Mouse (Mus musculus): Measurements from ENCODE around the gene Ubac1. TPM values are rescaled to one million over a fixed set of nuclear protein-coding genes. Genes with fewer than 3 reads are reported as not detected.

The Ubac1 gene
- total and polyA plus RNA-seq, 2 experiments, result 23.9 to 25.4 TPM

GRCm38 (mm10) chr2:26002001-26002400 lies 19.5 kb downstream of the Ubac1 start:
- no peaks in the 10 kb centered on the region for H3K4me1 ChIP-seq (ENCODE audit: control insufficient read depth, insufficient read depth, low read length)
- TF ChIP-seq CTCF (IDR thresholded peaks at IDR 0.05; ENCODE audit: low read depth, low read length), result no peak
- TF ChIP-seq POLR2A (IDR thresholded peaks at IDR 0.05; ENCODE audit: extremely low read depth, insufficient read depth, low read length), result no peak
- no peak overlapping the region for H3K4me3 ChIP-seq (ENCODE audit: insufficient read depth, low read depth, low read length)
- H3K9ac ChIP-seq (ENCODE audit: low read depth, low read length), result no peak overlapping the region
- peaks cover 49% of the 10 kb centered on the region for H3K36me3 ChIP-seq (ENCODE audit: control insufficient read depth, insufficient read depth, low read length)
- WGBS, result 93% methylated on average over 2 of the region's 2 CpGs
- no peak for DNase-seq (ENCODE audit: extremely low read depth, low read depth, low spot score)
- no peak overlapping the region for H3K27ac ChIP-seq (replicated peaks; ENCODE audit: insufficient read depth, low read depth, low read length)
- no peaks in the 10 kb centered on the region for H3K79me2 ChIP-seq (ENCODE audit: control insufficient read depth, insufficient read depth, low read length)
- H3K27me3 ChIP-seq (ENCODE audit: control insufficient read depth, insufficient read depth, low read length), result no peaks in the 10 kb centered on the region

GRCm38 (mm10) chr2:26001136-26001535 lies 20.4 kb downstream of the Ubac1 start:
- Histone ChIP-seq H3K9ac (ENCODE audit: low read depth, low read length) (no peak overlapping the region), H3K79me2 (ENCODE audit: control insufficient read depth, insufficient read depth, low read length) (no peaks in the 10 kb centered on the region), H3K27me3 (ENCODE audit: control insufficient read depth, insufficient read depth, low read length) (no peaks in the 10 kb centered on the region), H3K4me3 (ENCODE audit: insufficient read depth, low read depth, low read length) (no peak overlapping the region), H3K4me1 (ENCODE audit: control insufficient read depth, insufficient read depth, low read length) (no peaks in the 10 kb centered on the region), H3K27ac (replicated peaks; ENCODE audit: insufficient read depth, low read depth, low read length) (no peak overlapping the region), H3K36me3 (ENCODE audit: control insufficient read depth, insufficient read depth, low read length) (peaks cover 46% of the 10 kb centered on the region)
- TF ChIP-seq POLR2A (IDR thresholded peaks at IDR 0.05; ENCODE audit: extremely low read depth, insufficient read depth, low read length) (no peak), CTCF (IDR thresholded peaks at IDR 0.05; ENCODE audit: low read depth, low read length) (no peak)
- DNase-seq (ENCODE audit: extremely low read depth, low read depth, low spot score), result no peak
- WGBS, result 89% methylated on average over 5 of the region's 5 CpGs

GRCm38 (mm10) chr2:25997716-25998115 lies 23.8 kb downstream of the Ubac1 start:
- H3K79me2 ChIP-seq (ENCODE audit: control insufficient read depth, insufficient read depth, low read length), result no peaks in the 10 kb centered on the region
- DNase-seq (ENCODE audit: extremely low read depth, low read depth, low spot score), result no peak
- no peaks in the 10 kb centered on the region for H3K27me3 ChIP-seq (ENCODE audit: control insufficient read depth, insufficient read depth, low read length)
- H3K9ac ChIP-seq (ENCODE audit: low read depth, low read length), result no peak overlapping the region
- 93% methylated on average over 3 of the region's 3 CpGs for WGBS
- H3K36me3 ChIP-seq (ENCODE audit: control insufficient read depth, insufficient read depth, low read length), result peaks cover 28% of the 10 kb centered on the region
- TF ChIP-seq POLR2A (IDR thresholded peaks at IDR 0.05; ENCODE audit: extremely low read depth, insufficient read depth, low read length) (no peak), CTCF (IDR thresholded peaks at IDR 0.05; ENCODE audit: low read depth, low read length) (no peak)
- no peak overlapping the region for H3K4me3 ChIP-seq (ENCODE audit: insufficient read depth, low read depth, low read length)
- H3K4me1 ChIP-seq (ENCODE audit: control insufficient read depth, insufficient read depth, low read length), result no peaks in the 10 kb centered on the region
- H3K27ac ChIP-seq (replicated peaks; ENCODE audit: insufficient read depth, low read depth, low read length), result no peak overlapping the region

GRCm38 (mm10) chr2:25994791-25995190 lies 26.8 kb downstream of the Ubac1 start:
- H3K4me1 ChIP-seq (ENCODE audit: control insufficient read depth, insufficient read depth, low read length), result no peaks in the 10 kb centered on the region
- H3K9ac ChIP-seq (ENCODE audit: low read depth, low read length), result no peak overlapping the region
- H3K27ac ChIP-seq (replicated peaks; ENCODE audit: insufficient read depth, low read depth, low read length), result no peak overlapping the region
- H3K4me3 ChIP-seq (ENCODE audit: insufficient read depth, low read depth, low read length), result no peak overlapping the region
- peaks cover 19% of the 10 kb centered on the region for H3K36me3 ChIP-seq (ENCODE audit: control insufficient read depth, insufficient read depth, low read length)
- 88% methylated on average over 3 of the region's 3 CpGs for WGBS
- no peaks in the 10 kb centered on the region for H3K79me2 ChIP-seq (ENCODE audit: control insufficient read depth, insufficient read depth, low read length)
- TF ChIP-seq POLR2A (IDR thresholded peaks at IDR 0.05; ENCODE audit: extremely low read depth, insufficient read depth, low read length), result no peak
- no peak for TF ChIP-seq CTCF (IDR thresholded peaks at IDR 0.05; ENCODE audit: low read depth, low read length)
- DNase-seq (ENCODE audit: extremely low read depth, low read depth, low spot score), result no peak
- no peaks in the 10 kb centered on the region for H3K27me3 ChIP-seq (ENCODE audit: control insufficient read depth, insufficient read depth, low read length)

GRCm38 (mm10) chr2:25992285-25992684 lies 29.3 kb downstream of the Ubac1 start:
- Histone ChIP-seq H3K27me3 (ENCODE audit: control insufficient read depth, insufficient read depth, low read length) (no peaks in the 10 kb centered on the region), H3K36me3 (ENCODE audit: control insufficient read depth, insufficient read depth, low read length) (peaks cover 2% of the 10 kb centered on the region), H3K4me3 (ENCODE audit: insufficient read depth, low read depth, low read length) (no peak overlapping the region), H3K9ac (ENCODE audit: low read depth, low read length) (no peak overlapping the region), H3K27ac (replicated peaks; ENCODE audit: insufficient read depth, low read depth, low read length) (no peak overlapping the region), H3K79me2 (ENCODE audit: control insufficient read depth, insufficient read depth, low read length) (no peaks in the 10 kb centered on the region), H3K4me1 (ENCODE audit: control insufficient read depth, insufficient read depth, low read length) (no peaks in the 10 kb centered on the region)
- DNase-seq (ENCODE audit: extremely low read depth, low read depth, low spot score), result no peak
- WGBS, result 78% methylated on average over 2 of the region's 2 CpGs
- no peak for TF ChIP-seq CTCF (IDR thresholded peaks at IDR 0.05; ENCODE audit: low read depth, low read length)
- TF ChIP-seq POLR2A (IDR thresholded peaks at IDR 0.05; ENCODE audit: extremely low read depth, insufficient read depth, low read length), result no peak

- TF ChIP-seq POLR2A (IDR thresholded peaks at IDR 0.05; ENCODE audit: extremely low read depth, insufficient read depth, low read length) (no peak), CTCF (IDR thresholded peaks at IDR 0.05; ENCODE audit: low read depth, low read length) (no peak)
- Histone ChIP-seq H3K79me2 (ENCODE audit: control insufficient read depth, insufficient read depth, low read length) (no peaks in the 10 kb centered on the region), H3K4me3 (ENCODE audit: insufficient read depth, low read depth, low read length) (no peak overlapping the region), H3K9ac (ENCODE audit: low read depth, low read length) (no peak overlapping the region), H3K36me3 (ENCODE audit: control insufficient read depth, insufficient read depth, low read length) (no peaks in the 10 kb centered on the region), H3K27me3 (ENCODE audit: control insufficient read depth, insufficient read depth, low read length) (no peaks in the 10 kb centered on the region), H3K27ac (replicated peaks; ENCODE audit: insufficient read depth, low read depth, low read length) (no peak overlapping the region), H3K4me1 (ENCODE audit: control insufficient read depth, insufficient read depth, low read length) (no peaks in the 10 kb centered on the region)
- WGBS, result 84% methylated on average over 1 of the region's 1 CpGs
- DNase-seq (ENCODE audit: extremely low read depth, low read depth, low spot score), result no peak
Observed at GRCm38 (mm10) chr2:25989651-25990050, 31.9 kb downstream of the Ubac1 start.

All from liver, adult 2 months (tissue).